Mouse (Mus musculus) spleen, adult 2 months (tissue): Measurements from ENCODE around the gene Foxf2.

ENCODE experiments used
- CTCF ChIP-seq: fragments of 200-500 bp; IDR thresholded peaks from 2 replicates; pipeline ENCODE4 v1.5.1; 2011; ENCODE audit warnings: mild to moderate bottlenecking, inconsistent platforms; ENCODE audit not compliant: insufficient read depth, insufficient read length, insufficient replicate concordance; ENCODE audit errors: extremely low read depth
- POLR2A ChIP-seq: fragments of 200-500 bp; IDR thresholded peaks from 2 replicates; pipeline ENCODE4 v1.6.1; 2011; ENCODE audit warnings: low read depth, low read length, inconsistent platforms

DNA sequence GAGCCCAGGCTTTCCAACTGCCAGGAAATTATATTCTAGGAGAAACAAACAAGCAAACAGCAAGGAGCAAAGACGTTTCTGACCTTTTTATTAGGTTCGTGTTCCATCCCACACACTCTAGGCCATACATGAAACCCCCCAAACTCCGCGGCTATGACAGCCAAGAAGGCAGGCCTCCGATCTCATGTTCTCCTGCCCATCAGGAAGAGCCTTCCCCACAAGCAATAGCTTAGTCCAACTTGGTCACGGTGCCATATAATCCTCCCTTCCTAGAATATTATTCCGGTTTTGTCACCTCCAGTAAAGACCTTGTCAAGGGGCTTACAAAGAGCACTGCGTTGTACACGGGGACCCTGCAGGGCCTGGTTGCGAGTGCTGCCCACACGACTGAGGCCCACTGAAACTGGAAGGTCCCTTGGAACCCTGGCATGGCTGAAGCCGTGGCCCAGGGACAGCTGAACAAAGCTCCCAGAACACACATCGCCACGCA is 3.1 kb downstream of the Foxf2 start:
- TF ChIP-seq POLR2A = no peak
- no peak for TF ChIP-seq CTCF
